Mouse (Mus musculus): ENCODE results near the gene Eng.
A peak's percentile ranks its signal among the peaks of the same experiment; 100 is the strongest.

Gene Eng

GRCm38 (mm10) chr2:32646379-32647056, at the start of gene Eng:
Gene Eng, plus strand, starts transcription at chr2:32646595.
- DNase-seq (ENCODE audit: low spot score in 2 of 2): peak; percentile 52 to 54

- DNase-seq (ENCODE audit: low spot score in 2 of 2): no peak
Observed at GRCm38 (mm10) chr2:32596725-32597124, 49.7 kb upstream of the Eng start.

GRCm38 (mm10) chr2:32597248-32597647, 49.1 kb upstream of the Eng start:
- no peak for DNase-seq (ENCODE audit: low spot score in 2 of 2)

GRCm38 (mm10) chr2:32597699-32598098, 48.7 kb upstream of the Eng start:
- no peak for DNase-seq (ENCODE audit: low spot score in 2 of 2)

GRCm38 (mm10) chr2:32598506-32598905, 47.9 kb upstream of the Eng start:
- no peak for DNase-seq (ENCODE audit: low spot score in 2 of 2)

- no peak for DNase-seq (ENCODE audit: low spot score in 2 of 2)
Observed at GRCm38 (mm10) chr2:32599409-32599808, 47.0 kb upstream of the Eng start, which contains the start of gene St6galnac6. Gene St6galnac6, plus strand, starts transcription at chr2:32599709.

- no peak for DNase-seq (ENCODE audit: low spot score in 2 of 2)
Observed at GRCm38 (mm10) chr2:32601417-32602065, 44.9 kb upstream of the Eng start.

GRCm38 (mm10) chr2:32602600-32603054, 43.8 kb upstream of the Eng start:
- DNase-seq (ENCODE audit: low spot score in 2 of 2): peak; percentile 77 to 90

GRCm38 (mm10) chr2:32604631-32605030, 41.8 kb upstream of the Eng start:
- DNase-seq (ENCODE audit: low spot score in 2 of 2): no peak

- DNase-seq (ENCODE audit: low spot score in 2 of 2): peak; percentile 52 to 69
Observed at GRCm38 (mm10) chr2:32606161-32607142, 39.9 kb upstream of the Eng start.

GRCm38 (mm10) chr2:32607262-32607947, 39.0 kb upstream of the Eng start:
- DNase-seq (ENCODE audit: low spot score in 2 of 2): no peak

GRCm38 (mm10) chr2:32608141-32608777, 38.1 kb upstream of the Eng start:
- no peak for DNase-seq (ENCODE audit: low spot score in 2 of 2)

GRCm38 (mm10) chr2:32608778-32609435, 37.5 kb upstream of the Eng start:
- no peak for DNase-seq (ENCODE audit: low spot score in 2 of 2)

GRCm38 (mm10) chr2:32610610-32611229, 35.7 kb upstream of the Eng start:
- DNase-seq (ENCODE audit: low spot score in 2 of 2): peak in 1 of 2 experiments; percentile 28

GRCm38 (mm10) chr2:32612274-32612673, 34.1 kb upstream of the Eng start:
- DNase-seq (ENCODE audit: low spot score in 2 of 2): no peak

GRCm38 (mm10) chr2:32617109-32617508, 29.3 kb upstream of the Eng start:
- DNase-seq (ENCODE audit: low spot score in 2 of 2): no peak

- DNase-seq (ENCODE audit: low spot score in 2 of 2): no peak
Observed at GRCm38 (mm10) chr2:32617601-32618000, 28.8 kb upstream of the Eng start.

- DNase-seq (ENCODE audit: low spot score in 2 of 2): no peak
Observed at GRCm38 (mm10) chr2:32618051-32618450, 28.3 kb upstream of the Eng start.

GRCm38 (mm10) chr2:32620682-32621516, 25.5 kb upstream of the Eng start:
- no peak for DNase-seq (ENCODE audit: low spot score in 2 of 2)

All from thymus, postnatal 10 days (tissue).